Comparison of ENCODE assay signal across 19 mouse cellular contexts in the genomic region with DNA sequence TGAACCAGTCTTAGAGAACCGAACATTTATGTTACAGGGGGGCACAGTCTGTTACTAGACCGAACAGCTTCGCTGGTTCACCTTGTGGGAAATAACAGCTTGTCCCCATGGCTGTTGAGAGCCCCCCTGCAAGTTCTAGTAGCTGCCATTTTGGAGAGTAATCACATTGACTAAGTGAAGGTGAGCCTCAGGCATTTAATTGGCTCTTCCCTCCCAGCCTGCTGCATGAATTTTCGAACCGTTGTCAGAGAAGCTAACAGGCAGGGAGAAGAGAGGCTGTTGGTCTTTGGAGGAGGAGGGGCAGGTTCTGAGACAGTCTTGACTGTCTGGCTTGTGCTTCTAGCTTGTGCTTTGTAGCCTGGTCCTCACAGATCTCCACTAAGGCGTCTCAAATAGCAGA. TPM values are rescaled to one million over a fixed set of nuclear protein-coding genes. Genes with fewer than 3 reads are reported as not detected.
"Had no signal": no experiment of that assay in that cellular context is flagged by ENCODE, and none has a peak within 500 bp of the region (broad histone marks: within the 10 kb centered on the region; RNA-seq: fewer than 3 reads in every experiment).

No protein-coding gene starts in this region.

- H3K4me3 ChIP-seq: limb, embryonic 15.5 days; liver, embryonic 12.5 days; midbrain, embryonic 10.5 days; myocyte; neural tube, embryonic 15.5 days had no signal

- ATAC-seq: liver, embryonic 12.5 days had no signal

- H3K27ac ChIP-seq: limb, embryonic 15.5 days; liver, embryonic 12.5 days; midbrain, embryonic 10.5 days; neural tube, embryonic 15.5 days; stomach, postnatal 0 days had no signal

- H3K4me1 ChIP-seq: liver, embryonic 12.5 days; midbrain, embryonic 10.5 days had no signal

- H3K4me2 ChIP-seq: limb, embryonic 15.5 days; liver, embryonic 12.5 days; lung, embryonic 14.5 days; neural tube, embryonic 15.5 days had no signal

- DNase-seq: kidney, postnatal 10 days; lung, embryonic 14.5 days; lung, postnatal 10 days; lung, postnatal 4 days; midbrain, embryonic 14.5 days; right cerebral cortex, adult 18-20 months; right cerebral cortex, postnatal 25 days; thymus, postnatal 4 days had no signal

- H3K9me3 ChIP-seq: limb, embryonic 15.5 days; liver, embryonic 12.5 days; midbrain, embryonic 10.5 days; neural tube, embryonic 15.5 days had no signal

- H3K9ac ChIP-seq: limb, embryonic 15.5 days; liver, embryonic 12.5 days; lung, embryonic 14.5 days; neural tube, embryonic 15.5 days had no signal

- H3K27me3 ChIP-seq: limb, embryonic 15.5 days; liver, embryonic 12.5 days; neural tube, embryonic 15.5 days had no signal

- H3K36me3 ChIP-seq: limb, embryonic 15.5 days; liver, embryonic 12.5 days; midbrain, embryonic 10.5 days; neural tube, embryonic 15.5 days had no signal

RNA-seq across cellular contexts. Expression of a gene that starts 54.9 kb away (rescaled TPM):
- total RNA-seq: megakaryocyte, adult 5-6 weeks had no signal
- polyA plus RNA-seq: large intestine, adult 2 months; limb, embryonic 11.5 days; liver, embryonic 12.5 days; liver, embryonic 16.5 days; lung, embryonic 14.5 days; midbrain, embryonic 10.5 days; midbrain, embryonic 14.5 days; neural tube, embryonic 11.5 days; neural tube, embryonic 15.5 days; stomach, postnatal 0 days had no signal
